In genomic region chr15:85228568-85228967, GRCm38 (mm10) we compare ENCODE assay signal across 14 mouse cellular contexts.
"Had no signal": no experiment of that assay in that cellular context is flagged by ENCODE, and none has a peak within 500 bp of the region (broad histone marks: within the 10 kb centered on the region; RNA-seq: fewer than 3 reads in every experiment).

No protein-coding gene starts in this region.

- DNase-seq: layer of hippocampus, adult 9-11 months; lung, adult 2 months; lung, postnatal 36 days; midbrain, embryonic 14.5 days; spleen, adult 18-20 months; thymus, adult 18-20 months; thymus, postnatal 25 days had no signal

- H3K4me3 ChIP-seq: limb, embryonic 12.5 days; liver, embryonic 15.5 days; myocyte; neural tube, embryonic 15.5 days had no signal

- H3K4me1 ChIP-seq: limb, embryonic 12.5 days; neural tube, embryonic 15.5 days had no signal

- H3K9ac ChIP-seq: limb, embryonic 12.5 days; liver, embryonic 15.5 days; neural tube, embryonic 15.5 days had no signal

- H3K4me2 ChIP-seq: limb, embryonic 12.5 days; liver, embryonic 11.5 days; liver, embryonic 15.5 days; neural tube, embryonic 15.5 days had no signal

- H3K36me3 ChIP-seq: liver, embryonic 15.5 days had no signal

- H3K9me3 ChIP-seq: limb, embryonic 12.5 days; liver, embryonic 15.5 days; neural tube, embryonic 15.5 days had no signal

- H3K27me3 ChIP-seq: limb, embryonic 12.5 days; liver, embryonic 15.5 days; neural tube, embryonic 15.5 days had no signal

- H3K27ac ChIP-seq: limb, embryonic 12.5 days; liver, embryonic 15.5 days; neural tube, embryonic 15.5 days had no signal

- ATAC-seq: intestine, embryonic 16.5 days; lung, postnatal 0 days had no signal
